Mouse (Mus musculus) erythroid progenitor cell, adult 5-6 weeks (primary cell): ENCODE measurements around the gene Clcnkb. TPM values are rescaled to one million over a fixed set of nuclear protein-coding genes. Genes with fewer than 3 reads are reported as not detected.
A peak's percentile ranks its signal among the peaks of the same experiment; 100 is the strongest.

ENCODE experiments used
- ATAC-seq: replicated peaks from 2 replicates; pipeline ENCODE4 v1.8.0; 2016; ENCODE audit warnings: moderate number of reproducible peaks, mild to moderate bottlenecking, moderate TSS enrichment, inconsistent platforms; ENCODE audit not compliant: poor library complexity, low FRiP score, severe bottlenecking
- total RNA-seq, 2 experiments: library from RNA; stranded (forward) in 1 of 2; stranded (reverse) in 1 of 2; fragments of 150-400 nt in 1 of 2; fragments of 186-747, 209-891 nt in 1 of 2; gene quantifications; 2 replicates each; pipeline versions ENCODE4 v1.2.3 to v1.2.4; 2015 to 2017; ENCODE audit warnings: low replicate concordance in 2 of 2

Gene Clcnkb
- total RNA-seq, 2 experiments from 2014 or later = not detected

- no peak for ATAC-seq
These were observed 23.4 kb upstream of the Clcnkb start for GRCm38 (mm10) chr4:141439083-141439803.

GRCm38 (mm10) chr4:141435974-141436373, 20.2 kb upstream of the Clcnkb start, which contains the start of gene Srarp:
TSS of gene Srarp (minus strand) at chr4:141436105.
- no peak for ATAC-seq

- ATAC-seq = no peak
These were observed 17.4 kb upstream of the Clcnkb start for GRCm38 (mm10) chr4:141433191-141433590.

GRCm38 (mm10) chr4:141432666-141433065, 16.9 kb upstream of the Clcnkb start:
- ATAC-seq = no peak

GRCm38 (mm10) chr4:141430997-141431396, 15.2 kb upstream of the Clcnkb start:
- peak; percentile 73; the same call in 1 of the 2 replicates for ATAC-seq

GRCm38 (mm10) chr4:141429847-141430246, 14.0 kb upstream of the Clcnkb start:
- ATAC-seq = no peak

GRCm38 (mm10) chr4:141429381-141429780, 13.6 kb upstream of the Clcnkb start:
- ATAC-seq = no peak

- no peak for ATAC-seq
These were observed 12.1 kb upstream of the Clcnkb start for GRCm38 (mm10) chr4:141427921-141428320.

- ATAC-seq = no peak
These were observed 11.3 kb upstream of the Clcnkb start for GRCm38 (mm10) chr4:141426796-141427745.

GRCm38 (mm10) chr4:141425484-141426479, 10.0 kb upstream of the Clcnkb start:
- no peak for ATAC-seq

- ATAC-seq = no peak
These were observed 8.0 kb upstream of the Clcnkb start for GRCm38 (mm10) chr4:141423691-141424431.

- no peak for ATAC-seq
These were observed 7.5 kb upstream of the Clcnkb start for GRCm38 (mm10) chr4:141423288-141423687.

- ATAC-seq = no peak
These were observed 7.0 kb upstream of the Clcnkb start for GRCm38 (mm10) chr4:141422841-141423240.

- no peak for ATAC-seq
These were observed 5.6 kb upstream of the Clcnkb start for GRCm38 (mm10) chr4:141421423-141421822.

- no peak for ATAC-seq
These were observed 5.1 kb upstream of the Clcnkb start for GRCm38 (mm10) chr4:141420886-141421285.

GRCm38 (mm10) chr4:141420192-141420829, 4.5 kb upstream of the Clcnkb start, which contains the start of gene Hspb7:
TSS of gene Hspb7 (plus strand) at chr4:141420779.
- ATAC-seq = no peak

GRCm38 (mm10) chr4:141419398-141420191, 3.8 kb upstream of the Clcnkb start:
- no peak for ATAC-seq
